Mouse (Mus musculus) E14TG2a.4 (cell line): ENCODE measurements at regions not wholly inside any gene's neighbourhood (a gene's known extent, or its start where the extent isn't known, plus 50 kb on each side); places are given as distances from the start of the nearest gene placed in this dataset.

Experiments used
- H3K27me3 ChIP-seq: 2 replicates; pipeline ENCODE4 v1.6.1; 2014; ENCODE audit warnings: low read length, control low read depth; ENCODE audit not compliant: insufficient read depth
- H3K36me3 ChIP-seq: 2 replicates; pipeline ENCODE4 v1.6.1; 2014; ENCODE audit warnings: low read length, control low read depth; ENCODE audit not compliant: insufficient read depth
- H3K4me1 ChIP-seq: replicated peaks from 2 replicates; pipeline ENCODE4 v1.6.1; 2014; ENCODE audit warnings: low read depth, low read length, control low read depth
- H3K4me3 ChIP-seq: replicated peaks from 2 replicates; pipeline ENCODE4 v1.5.1; 2014; ENCODE audit warnings: mild to moderate bottlenecking, low read length
- H3K9me3 ChIP-seq: 2 replicates; pipeline ENCODE4 v1.6.1; 2014; ENCODE audit warnings: low read length, control low read depth
- CTCF ChIP-seq: conservative IDR thresholded peaks from 2 replicates; pipeline ENCODE4 v1.5.1; 2014; ENCODE audit warnings: low read length
- NANOG ChIP-seq: IDR thresholded peaks from 2 replicates; pipeline ENCODE4 v1.6.1; 2014; ENCODE audit warnings: borderline replicate concordance, low read length, mixed read lengths
- POU5F1 ChIP-seq: IDR thresholded peaks from 2 replicates; pipeline ENCODE4 v1.6.1; 2014; ENCODE audit warnings: low read length, borderline replicate concordance

- H3K4me1 ChIP-seq = peaks cover 9% of the 10 kb centered on the region
- H3K36me3 ChIP-seq = no peaks in the 10 kb centered on the region
- H3K9me3 ChIP-seq = peaks cover 13% of the 10 kb centered on the region; the same call in 1 of the 2 replicates
- H3K4me3 ChIP-seq = no peak overlapping the region
- H3K27me3 ChIP-seq = no peaks in the 10 kb centered on the region
- TF ChIP-seq POU5F1 (no peak), CTCF (no peak), NANOG (no peak)
Measured at GRCm38 (mm10) chr15:33888865-33889368, 468.8 kb downstream of the 9430069I07Rik start.

DNA sequence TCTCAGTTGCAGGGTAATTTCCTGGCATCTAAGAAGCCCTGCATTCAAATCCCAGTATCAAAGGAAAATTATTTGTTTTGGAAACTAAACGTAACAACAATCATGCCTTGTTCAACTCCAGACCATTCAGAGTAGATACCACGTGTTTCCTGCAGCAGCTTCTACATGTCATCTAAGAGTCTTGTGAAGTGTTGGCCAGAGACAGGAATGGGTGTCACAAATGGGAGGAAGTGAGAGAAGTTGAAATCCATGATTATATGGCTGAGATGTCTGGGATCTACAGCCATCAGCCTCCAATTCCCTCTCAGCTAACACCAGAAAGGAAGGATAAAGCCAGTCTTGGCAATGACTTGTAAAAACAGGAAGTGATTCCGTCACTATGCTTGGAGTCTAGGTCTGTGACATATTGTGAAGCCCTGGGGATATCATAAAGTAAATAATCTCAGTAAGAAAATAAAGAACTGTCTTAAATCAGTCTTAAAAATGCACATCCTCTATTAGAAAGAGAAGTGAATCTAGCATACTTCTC is 495.4 kb downstream of the 9430069I07Rik start:
- no peaks in the 10 kb centered on the region for H3K36me3 ChIP-seq
- H3K9me3 ChIP-seq = no peaks in the 10 kb centered on the region
- TF ChIP-seq POU5F1 = no peak
- no peak for TF ChIP-seq CTCF
- no peak for TF ChIP-seq NANOG
- H3K4me1 ChIP-seq = no peaks in the 10 kb centered on the region
- no peaks in the 10 kb centered on the region for H3K27me3 ChIP-seq
- H3K4me3 ChIP-seq = no peak overlapping the region

- no peak for TF ChIP-seq POU5F1
- no peak for TF ChIP-seq NANOG
- Histone ChIP-seq H3K27me3 (no peaks in the 10 kb centered on the region), H3K4me3 (no peak overlapping the region)
Measured at GRCm38 (mm10) chr15:33825435-33826088, 532.1 kb downstream of the 9430069I07Rik start.

GRCm38 (mm10) chr15:33824826-33825225 is 532.8 kb downstream of the 9430069I07Rik start:
- H3K36me3 ChIP-seq = no peaks in the 10 kb centered on the region
- H3K27me3 ChIP-seq = no peaks in the 10 kb centered on the region
- H3K4me1 ChIP-seq = peaks cover 14% of the 10 kb centered on the region
- TF ChIP-seq NANOG (no peak), POU5F1 (no peak), CTCF (no peak)
- H3K4me3 ChIP-seq = no peak overlapping the region
- no peaks in the 10 kb centered on the region for H3K9me3 ChIP-seq

More at GRCm38 (mm10) chr15:33825435-33826088, 532.1 kb downstream of the 9430069I07Rik start:
- Histone ChIP-seq H3K36me3 (no peaks in the 10 kb centered on the region), H3K9me3 (no peaks in the 10 kb centered on the region), H3K4me1 (peaks cover 14% of the 10 kb centered on the region)

DNA sequence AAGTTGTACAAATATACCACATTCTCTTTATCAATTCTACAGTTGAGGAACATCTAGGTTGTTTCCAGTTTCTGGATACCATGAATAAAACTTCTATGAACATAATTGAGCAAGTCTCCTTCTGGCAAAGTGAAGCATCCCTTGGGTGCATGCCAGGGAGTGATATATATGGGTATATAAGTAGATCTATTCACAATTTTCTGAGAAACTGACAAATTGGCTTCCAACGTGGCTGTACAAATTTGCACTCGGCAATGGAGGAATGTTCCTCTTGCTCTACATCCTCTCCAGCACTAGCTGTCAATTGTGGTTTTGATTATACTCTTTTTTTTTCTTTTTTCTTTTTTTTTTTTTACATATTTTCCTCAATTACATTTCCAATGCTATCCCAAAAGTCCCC is 576.7 kb downstream of the 9430069I07Rik start:
- Histone ChIP-seq H3K4me3 (no peak overlapping the region), H3K4me1 (no peaks in the 10 kb centered on the region), H3K9me3 (peaks cover 5% of the 10 kb centered on the region), H3K36me3 (no peaks in the 10 kb centered on the region), H3K27me3 (no peaks in the 10 kb centered on the region)
- TF ChIP-seq POU5F1 (no peak), NANOG (no peak), CTCF (no peak)

DNA sequence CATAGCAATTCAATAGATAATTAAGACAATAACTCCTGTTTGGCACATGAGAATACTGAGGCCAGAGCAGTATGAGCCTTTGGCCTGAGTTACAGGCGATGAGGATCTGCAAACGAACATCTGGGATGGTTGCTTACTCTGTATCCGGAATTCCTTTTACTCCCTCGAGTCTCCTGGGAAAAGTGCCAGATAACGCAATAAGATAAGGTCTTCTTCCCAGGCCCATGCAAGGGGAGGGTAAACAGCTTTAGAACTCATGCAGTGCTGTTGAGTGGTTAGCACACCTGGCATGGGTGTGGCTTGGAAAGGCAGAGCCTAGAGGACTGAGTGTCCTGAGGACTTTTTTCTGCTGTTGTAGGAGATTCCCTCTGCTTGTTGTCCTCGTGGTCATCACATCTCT is 598.2 kb downstream of the 9430069I07Rik start:
- Histone ChIP-seq H3K4me3 (no peak overlapping the region), H3K27me3 (no peaks in the 10 kb centered on the region), H3K4me1 (no peaks in the 10 kb centered on the region), H3K36me3 (no peaks in the 10 kb centered on the region), H3K9me3 (no peaks in the 10 kb centered on the region)
- TF ChIP-seq NANOG (no peak), POU5F1 (no peak), CTCF (no peak)

GRCm38 (mm10) chr15:33758771-33759170 is 598.9 kb downstream of the 9430069I07Rik start:
- Histone ChIP-seq H3K4me1 (no peaks in the 10 kb centered on the region), H3K9me3 (no peaks in the 10 kb centered on the region), H3K4me3 (no peak overlapping the region), H3K27me3 (no peaks in the 10 kb centered on the region), H3K36me3 (no peaks in the 10 kb centered on the region)
- no peak for TF ChIP-seq POU5F1
- TF ChIP-seq CTCF = no peak
- TF ChIP-seq NANOG = no peak
